Mouse (Mus musculus): ENCODE data around the gene Robo2.

Gene Robo2

GRCm38 (mm10) chr16:74412471-74413291 is 1.1 kb upstream of the Robo2 start:
- peaks cover 15% of the 10 kb centered on the region for H3K4me1 ChIP-seq (replicated peaks; ENCODE audit: low read depth, low read length)

DNA sequence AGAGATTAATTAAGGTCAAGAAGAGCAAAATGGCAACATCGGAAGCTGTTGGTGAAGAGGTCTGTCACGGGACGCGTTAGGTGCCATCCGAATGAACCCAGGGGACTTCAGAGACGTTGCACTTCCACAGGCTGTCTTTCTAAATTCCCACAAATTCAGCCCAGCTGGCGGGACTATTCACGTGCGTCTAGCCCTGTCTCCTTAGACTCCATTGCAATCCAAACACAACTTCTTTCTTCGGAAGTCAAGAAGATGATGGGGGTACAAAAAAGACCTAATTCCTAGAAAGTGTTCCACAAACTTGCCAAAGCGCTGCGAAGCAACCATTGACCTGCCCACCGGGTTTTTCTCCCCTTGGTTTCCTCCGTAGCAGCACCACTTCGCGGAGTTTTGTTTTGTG is 604 bp downstream of the Robo2 start:
- H3K9me3 ChIP-seq (ENCODE audit: low read length): no peaks in the 10 kb centered on the region
- no peaks in the 10 kb centered on the region for H3K36me3 ChIP-seq (ENCODE audit: insufficient read depth, low read length)
- H3K27me3 ChIP-seq (ENCODE audit: insufficient read depth, low read length): peaks cover 34% of the 10 kb centered on the region
- peak overlapping the region; percentile 79 for H3K4me3 ChIP-seq (replicated peaks; ENCODE audit: low read length)
- TF ChIP-seq NANOG (IDR thresholded peaks at IDR 0.05; ENCODE audit: borderline replicate concordance, low read length): no peak
- TF ChIP-seq CTCF (conservative IDR thresholded peaks at IDR 0.05; ENCODE audit: low read length): no peak
- no peak for TF ChIP-seq POU5F1 (IDR thresholded peaks at IDR 0.05; ENCODE audit: borderline replicate concordance, low read length)
- H3K4me1 ChIP-seq (replicated peaks; ENCODE audit: low read depth, low read length): peaks cover 15% of the 10 kb centered on the region

More at GRCm38 (mm10) chr16:74412471-74413291, 1.1 kb upstream of the Robo2 start:
- Histone ChIP-seq H3K36me3 (ENCODE audit: insufficient read depth, low read length) (no peaks in the 10 kb centered on the region), H3K9me3 (ENCODE audit: low read length) (no peaks in the 10 kb centered on the region), H3K4me3 (replicated peaks; ENCODE audit: low read length) (no peak overlapping the region), H3K27me3 (ENCODE audit: insufficient read depth, low read length) (peaks cover 38% of the 10 kb centered on the region)
- TF ChIP-seq POU5F1 (IDR thresholded peaks at IDR 0.05; ENCODE audit: borderline replicate concordance, low read length) (no peak), NANOG (IDR thresholded peaks at IDR 0.05; ENCODE audit: borderline replicate concordance, low read length) (no peak), CTCF (conservative IDR thresholded peaks at IDR 0.05; ENCODE audit: low read length) (0 out of 2 replicates have a peak, but pooled peaks have one; percentile 15)

GRCm38 (mm10) chr16:74410125-74410524 is 1.5 kb downstream of the Robo2 start:
- Histone ChIP-seq H3K36me3 (ENCODE audit: insufficient read depth, low read length) (no peaks in the 10 kb centered on the region), H3K27me3 (ENCODE audit: insufficient read depth, low read length) (peaks cover 32% of the 10 kb centered on the region), H3K4me1 (replicated peaks; ENCODE audit: low read depth, low read length) (peaks cover 15% of the 10 kb centered on the region), H3K9me3 (ENCODE audit: low read length) (no peaks in the 10 kb centered on the region), H3K4me3 (replicated peaks; ENCODE audit: low read length) (no peak overlapping the region)
- no peak for TF ChIP-seq POU5F1 (IDR thresholded peaks at IDR 0.05; ENCODE audit: borderline replicate concordance, low read length)
- TF ChIP-seq CTCF (conservative IDR thresholded peaks at IDR 0.05; ENCODE audit: low read length): no peak
- no peak for TF ChIP-seq NANOG (IDR thresholded peaks at IDR 0.05; ENCODE audit: borderline replicate concordance, low read length)

- no peaks in the 10 kb centered on the region for H3K9me3 ChIP-seq (ENCODE audit: low read length)
Measured at GRCm38 (mm10) chr16:74409548-74409947, 2.1 kb downstream of the Robo2 start.

GRCm38 (mm10) chr16:74408566-74408965 is 3.1 kb downstream of the Robo2 start:
- H3K36me3 ChIP-seq (ENCODE audit: insufficient read depth, low read length): no peaks in the 10 kb centered on the region
- H3K4me1 ChIP-seq (replicated peaks; ENCODE audit: low read depth, low read length): peaks cover 15% of the 10 kb centered on the region
- no peaks in the 10 kb centered on the region for H3K9me3 ChIP-seq (ENCODE audit: low read length)
- TF ChIP-seq CTCF (conservative IDR thresholded peaks at IDR 0.05; ENCODE audit: low read length) (no peak), POU5F1 (IDR thresholded peaks at IDR 0.05; ENCODE audit: borderline replicate concordance, low read length) (no peak), NANOG (IDR thresholded peaks at IDR 0.05; ENCODE audit: borderline replicate concordance, low read length) (no peak)
- no peak overlapping the region for H3K4me3 ChIP-seq (replicated peaks; ENCODE audit: low read length)
- peaks cover 32% of the 10 kb centered on the region for H3K27me3 ChIP-seq (ENCODE audit: insufficient read depth, low read length)

More at GRCm38 (mm10) chr16:74409548-74409947, 2.1 kb downstream of the Robo2 start:
- peaks cover 32% of the 10 kb centered on the region for H3K27me3 ChIP-seq (ENCODE audit: insufficient read depth, low read length)
- TF ChIP-seq NANOG (IDR thresholded peaks at IDR 0.05; ENCODE audit: borderline replicate concordance, low read length) (no peak), POU5F1 (IDR thresholded peaks at IDR 0.05; ENCODE audit: borderline replicate concordance, low read length) (no peak), CTCF (conservative IDR thresholded peaks at IDR 0.05; ENCODE audit: low read length) (no peak)
- H3K4me1 ChIP-seq (replicated peaks; ENCODE audit: low read depth, low read length): peaks cover 15% of the 10 kb centered on the region
- H3K4me3 ChIP-seq (replicated peaks; ENCODE audit: low read length): no peak overlapping the region
- no peaks in the 10 kb centered on the region for H3K36me3 ChIP-seq (ENCODE audit: insufficient read depth, low read length)

DNA sequence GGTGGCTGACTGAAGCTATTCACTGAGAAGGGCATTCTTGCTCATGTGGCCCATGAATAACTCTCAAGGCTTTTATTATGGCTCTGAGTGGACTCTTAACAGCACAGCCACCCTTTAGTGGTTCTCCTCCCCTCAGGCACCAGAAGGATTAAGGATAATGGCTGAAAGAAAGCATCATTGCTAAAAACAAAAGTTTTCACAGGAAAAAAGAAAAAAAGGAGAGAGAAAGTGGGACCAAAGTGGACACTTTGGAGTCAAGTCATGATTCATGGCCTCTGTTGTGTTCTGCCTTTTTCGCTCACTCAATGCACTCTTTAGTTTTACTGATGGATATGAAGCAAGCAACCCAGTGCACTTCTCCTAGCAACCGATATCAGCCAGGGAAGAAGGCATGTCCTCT is 14.3 kb downstream of the Robo2 start:
- Histone ChIP-seq H3K36me3 (ENCODE audit: insufficient read depth, low read length) (no peaks in the 10 kb centered on the region), H3K4me3 (replicated peaks; ENCODE audit: low read length) (no peak overlapping the region), H3K4me1 (replicated peaks; ENCODE audit: low read depth, low read length) (no peaks in the 10 kb centered on the region), H3K9me3 (ENCODE audit: low read length) (no peaks in the 10 kb centered on the region), H3K27me3 (ENCODE audit: insufficient read depth, low read length) (no peaks in the 10 kb centered on the region)
- TF ChIP-seq NANOG (IDR thresholded peaks at IDR 0.05; ENCODE audit: borderline replicate concordance, low read length) (no peak), POU5F1 (IDR thresholded peaks at IDR 0.05; ENCODE audit: borderline replicate concordance, low read length) (no peak), CTCF (conservative IDR thresholded peaks at IDR 0.05; ENCODE audit: low read length) (no peak)

- Histone ChIP-seq H3K27me3 (ENCODE audit: insufficient read depth, low read length) (no peaks in the 10 kb centered on the region), H3K9me3 (ENCODE audit: low read length) (no peaks in the 10 kb centered on the region), H3K4me3 (replicated peaks; ENCODE audit: low read length) (no peak overlapping the region), H3K36me3 (ENCODE audit: insufficient read depth, low read length) (no peaks in the 10 kb centered on the region), H3K4me1 (replicated peaks; ENCODE audit: low read depth, low read length) (no peaks in the 10 kb centered on the region)
- TF ChIP-seq CTCF (conservative IDR thresholded peaks at IDR 0.05; ENCODE audit: low read length) (no peak), POU5F1 (IDR thresholded peaks at IDR 0.05; ENCODE audit: borderline replicate concordance, low read length) (no peak)
Measured at GRCm38 (mm10) chr16:74395678-74396077, 15.9 kb downstream of the Robo2 start.

GRCm38 (mm10) chr16:74379458-74379857 is 32.2 kb downstream of the Robo2 start:
- peaks cover 7% of the 10 kb centered on the region; the same call in 1 of the 2 replicates for H3K4me1 ChIP-seq (replicated peaks; ENCODE audit: low read depth, low read length)
- no peaks in the 10 kb centered on the region for H3K27me3 ChIP-seq (ENCODE audit: insufficient read depth, low read length)
- TF ChIP-seq CTCF (conservative IDR thresholded peaks at IDR 0.05; ENCODE audit: low read length): no peak
- no peak for TF ChIP-seq NANOG (IDR thresholded peaks at IDR 0.05; ENCODE audit: borderline replicate concordance, low read length)
- no peak for TF ChIP-seq POU5F1 (IDR thresholded peaks at IDR 0.05; ENCODE audit: borderline replicate concordance, low read length)
- no peaks in the 10 kb centered on the region for H3K9me3 ChIP-seq (ENCODE audit: low read length)
- H3K4me3 ChIP-seq (replicated peaks; ENCODE audit: low read length): no peak overlapping the region
- no peaks in the 10 kb centered on the region for H3K36me3 ChIP-seq (ENCODE audit: insufficient read depth, low read length)

Measured in E14TG2a.4 (cell line).